Mouse (Mus musculus) A20 (cell line): ENCODE data around the gene Lamp1.

Experiments used
- DNase-seq: peaks from one replicate; pipeline ENCODE4 v3.0.0-alpha.2; 2011; ENCODE audit warnings: low read depth, low spot score

Lamp1 gene

GRCm38 (mm10) chr8:13200301-13201012, 41.5 kb downstream of the Lamp1 start, which contains the start of gene Grtp1:
Gene Grtp1, minus strand, starts transcription at chr8:13200620.
- DNase-seq, result peak; percentile 60

DNA sequence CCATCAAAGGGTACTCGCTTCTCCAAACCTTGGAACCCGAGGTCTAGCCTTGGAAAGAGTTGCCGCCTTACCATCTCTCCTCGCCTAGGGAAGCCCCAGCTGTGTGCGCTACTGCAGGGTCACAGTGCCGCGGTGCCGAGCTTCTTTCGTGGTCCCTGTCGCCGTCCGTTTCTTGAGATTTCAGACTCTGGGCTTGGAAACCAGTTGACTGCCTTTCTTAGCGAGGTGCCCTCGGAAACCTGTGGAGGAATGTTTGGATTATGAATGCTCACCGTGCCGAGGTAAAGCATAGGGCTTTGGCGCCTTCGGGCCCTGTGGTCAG, 42.0 kb downstream of the Lamp1 start:
- no peak for DNase-seq

GRCm38 (mm10) chr8:13202041-13202440, 43.1 kb downstream of the Lamp1 start:
- no peak for DNase-seq

GRCm38 (mm10) chr8:13202806-13203205, 43.8 kb downstream of the Lamp1 start:
- DNase-seq, result no peak

DNA sequence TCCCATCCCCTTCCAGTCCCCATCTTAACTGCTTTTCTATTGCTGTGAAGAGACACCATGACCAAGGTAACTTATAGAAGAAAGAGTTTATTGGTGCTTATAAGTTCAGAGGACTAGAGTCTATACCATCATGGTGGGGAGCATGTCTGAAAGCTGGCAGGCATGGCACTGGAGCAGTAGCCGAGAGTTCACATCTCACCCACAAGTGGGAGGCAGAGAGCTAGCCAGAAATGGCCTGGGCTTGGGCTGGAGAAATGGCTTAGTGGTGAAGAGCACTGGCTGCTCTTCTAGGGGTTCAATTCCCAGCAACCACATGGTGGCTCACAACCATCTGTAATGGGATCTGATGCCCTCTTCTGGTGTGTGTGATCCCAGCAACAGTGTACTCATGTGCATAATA, 44.5 kb downstream of the Lamp1 start:
- peak; percentile 45 for DNase-seq

GRCm38 (mm10) chr8:13204371-13205140, 45.6 kb downstream of the Lamp1 start:
- DNase-seq, result no peak

GRCm38 (mm10) chr8:13205311-13205710, 46.4 kb downstream of the Lamp1 start:
- no peak for DNase-seq

DNA sequence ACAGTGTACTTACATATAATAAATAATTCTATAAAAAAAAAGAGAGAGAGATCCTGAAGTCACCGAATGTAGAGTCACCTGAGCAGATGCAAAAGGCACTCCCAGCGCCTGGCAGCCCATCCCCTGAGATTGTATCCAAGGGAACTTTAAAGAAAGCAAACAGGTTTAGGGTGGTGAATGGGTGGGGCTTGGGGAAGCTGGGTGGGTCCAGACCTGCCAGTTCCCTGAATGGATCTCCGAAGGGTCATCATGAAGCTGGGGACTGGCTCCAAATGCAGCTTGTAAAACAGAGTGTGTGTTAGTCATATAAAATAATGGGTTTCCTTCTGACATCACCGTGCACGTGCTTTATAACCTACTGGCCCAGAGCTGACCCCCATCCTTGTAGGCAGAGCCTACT, 47.3 kb downstream of the Lamp1 start:
- no peak for DNase-seq

DNA sequence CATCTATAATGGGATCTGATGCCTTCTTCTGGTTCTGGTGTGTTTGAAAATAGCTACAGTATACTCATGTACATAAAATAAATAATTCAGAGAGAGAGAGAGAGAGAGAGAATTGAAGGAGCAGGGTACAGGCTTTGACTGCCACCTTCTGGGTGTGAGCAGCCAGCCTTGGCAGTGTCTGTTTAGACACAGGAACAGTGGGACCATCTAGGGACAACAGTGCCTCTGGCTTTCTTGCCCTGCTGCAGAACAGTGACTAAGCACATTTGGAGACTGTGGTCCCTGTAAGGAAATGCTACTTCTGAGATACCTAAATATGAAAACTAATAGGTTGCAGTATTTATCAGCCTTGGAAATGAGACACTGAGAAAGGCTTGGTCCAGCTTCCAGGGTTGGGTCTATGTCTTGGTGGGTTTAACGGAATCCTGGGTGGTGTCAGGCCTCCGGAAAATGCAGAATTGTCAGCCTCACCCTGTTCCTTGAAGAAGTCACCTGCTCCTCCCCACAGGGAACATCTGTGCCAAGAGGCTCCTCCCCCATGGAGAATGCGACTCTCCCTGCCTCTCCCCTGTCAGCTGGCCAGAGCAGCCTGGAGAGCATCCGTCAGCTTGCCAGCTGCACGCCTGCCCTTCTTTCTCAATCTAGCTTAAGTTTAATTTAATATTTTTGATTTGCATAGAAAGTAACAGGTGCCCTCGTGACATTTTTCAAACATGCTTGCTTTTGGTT, 49.8 kb downstream of the Lamp1 start:
- peak; percentile 69 for DNase-seq

DNA sequence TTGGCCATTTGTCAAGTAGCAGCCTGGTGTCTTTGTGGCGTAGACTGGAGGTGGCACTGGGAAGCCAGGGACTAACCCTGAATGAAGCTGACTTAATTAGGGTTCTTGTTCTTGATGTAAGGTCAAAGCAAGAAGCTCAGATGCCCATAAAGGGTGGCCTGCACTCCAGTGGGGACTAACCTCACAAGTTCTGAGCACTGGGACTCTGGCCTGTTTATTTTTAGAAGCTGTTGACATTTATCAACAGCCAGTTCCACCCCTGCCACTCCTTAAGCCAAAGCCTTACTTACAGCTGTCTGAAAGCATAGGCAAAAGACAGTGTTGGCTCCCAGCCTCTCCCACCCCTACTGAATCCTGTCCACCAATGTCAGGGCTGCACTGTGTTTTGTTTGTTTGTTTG, 50.8 kb downstream of the Lamp1 start:
- peak; percentile 22 for DNase-seq

GRCm38 (mm10) chr8:13213479-13214268, 54.7 kb downstream of the Lamp1 start:
- peak; percentile 91 for DNase-seq

- DNase-seq, result no peak
These were observed 57.4 kb downstream of the Lamp1 start for GRCm38 (mm10) chr8:13216386-13216785.

DNA sequence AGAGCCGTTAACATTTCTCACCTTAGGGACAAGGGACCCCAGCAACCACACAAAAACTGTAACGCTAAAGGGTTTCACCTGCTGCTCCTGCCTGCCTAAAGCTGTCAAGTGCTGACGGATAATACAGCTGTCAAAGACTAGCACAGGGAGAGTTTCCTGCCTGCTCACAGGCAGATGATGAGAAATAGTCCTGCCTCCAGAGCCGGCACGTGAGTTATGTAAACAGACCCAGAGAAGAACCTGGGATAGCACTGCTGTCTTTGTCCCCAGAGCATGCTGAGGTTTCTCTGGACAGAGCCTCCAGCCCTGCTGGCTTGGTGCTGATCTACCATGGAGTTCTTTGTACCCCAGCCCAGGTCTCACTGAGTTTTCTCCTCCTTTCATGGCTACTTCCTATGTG, 58.1 kb downstream of the Lamp1 start:
- no peak for DNase-seq

- DNase-seq, result no peak
These were observed 59.0 kb downstream of the Lamp1 start for GRCm38 (mm10) chr8:13217986-13218385.

- DNase-seq, result no peak
These were observed 59.5 kb downstream of the Lamp1 start for GRCm38 (mm10) chr8:13218441-13218840.

- no peak for DNase-seq
These were observed 65.5 kb downstream of the Lamp1 start for GRCm38 (mm10) chr8:13224426-13224825.
